Mouse (Mus musculus): Measurements from ENCODE around the gene D3Ertd254e. TPM values are rescaled to one million over a fixed set of nuclear protein-coding genes. Genes with fewer than 3 reads are reported as not detected.
"Not testable (repeated sequence)": the region's sequence is repeated elsewhere in the genome, so short reads cannot be mapped to it uniquely, and the experiment has no call there.

Gene D3Ertd254e
- polyA plus RNA-seq (2012; rRNA removed) = 2.6 and 3.7 TPM in 2 replicates

GRCm38 (mm10) chr3:36150934-36151686, at the start of gene D3Ertd254e:
Gene D3Ertd254e, plus strand, starts transcription at chr3:36151017.
- DNase-seq (ENCODE audit: low spot score) = peak; percentile 65

GRCm38 (mm10) chr3:36116076-36116475, 34.7 kb upstream of the D3Ertd254e start:
- DNase-seq (ENCODE audit: low spot score) = no peak

GRCm38 (mm10) chr3:36119684-36120548, 30.9 kb upstream of the D3Ertd254e start:
- no peak for DNase-seq (ENCODE audit: low spot score)

- not testable (repeated sequence) for DNase-seq (ENCODE audit: low spot score)
Measured at GRCm38 (mm10) chr3:36126176-36126575, 24.6 kb upstream of the D3Ertd254e start.

GRCm38 (mm10) chr3:36136152-36136551, 14.7 kb upstream of the D3Ertd254e start:
- no peak for DNase-seq (ENCODE audit: low spot score)

GRCm38 (mm10) chr3:36137560-36137959, 13.3 kb upstream of the D3Ertd254e start:
- no peak for DNase-seq (ENCODE audit: low spot score)

- DNase-seq (ENCODE audit: low spot score) = no peak
Measured at GRCm38 (mm10) chr3:36138171-36138660, 12.6 kb upstream of the D3Ertd254e start.

- no peak for DNase-seq (ENCODE audit: low spot score)
Measured at GRCm38 (mm10) chr3:36138996-36139395, 11.8 kb upstream of the D3Ertd254e start.

GRCm38 (mm10) chr3:36150537-36150933, 282 bp upstream of the D3Ertd254e start:
- no peak for DNase-seq (ENCODE audit: low spot score)

- no peak for DNase-seq (ENCODE audit: low spot score)
Measured at GRCm38 (mm10) chr3:36155268-36155667, 4.5 kb downstream of the D3Ertd254e start.

- no peak for DNase-seq (ENCODE audit: low spot score)
Measured at GRCm38 (mm10) chr3:36170670-36171210, 19.9 kb downstream of the D3Ertd254e start.

- DNase-seq (ENCODE audit: low spot score) = no peak
Measured at GRCm38 (mm10) chr3:36171348-36171747, 20.5 kb downstream of the D3Ertd254e start.

GRCm38 (mm10) chr3:36173761-36174160, 22.9 kb downstream of the D3Ertd254e start:
- no peak for DNase-seq (ENCODE audit: low spot score)

- DNase-seq (ENCODE audit: low spot score) = no peak
Measured at GRCm38 (mm10) chr3:36181519-36181918, 30.7 kb downstream of the D3Ertd254e start.

GRCm38 (mm10) chr3:36186510-36186909, 35.7 kb downstream of the D3Ertd254e start:
- no peak for DNase-seq (ENCODE audit: low spot score)

GRCm38 (mm10) chr3:36189243-36189642, 38.4 kb downstream of the D3Ertd254e start:
- DNase-seq (ENCODE audit: low spot score) = no peak

- DNase-seq (ENCODE audit: low spot score) = no peak
Measured at GRCm38 (mm10) chr3:36201098-36201497, 50.3 kb downstream of the D3Ertd254e start.

GRCm38 (mm10) chr3:36202932-36203331, 52.1 kb downstream of the D3Ertd254e start:
- no peak for DNase-seq (ENCODE audit: low spot score)

- no peak for DNase-seq (ENCODE audit: low spot score)
Measured at GRCm38 (mm10) chr3:36207520-36208264, 56.9 kb downstream of the D3Ertd254e start.

- no peak for DNase-seq (ENCODE audit: low spot score)
Measured at GRCm38 (mm10) chr3:36209776-36210555, 59.1 kb downstream of the D3Ertd254e start.

- DNase-seq (ENCODE audit: low spot score) = no peak
Measured at GRCm38 (mm10) chr3:36210939-36211338, 60.1 kb downstream of the D3Ertd254e start.

All from urinary bladder, adult 2 months (tissue).